10 mouse cellular contexts compared by ENCODE assay signal in genomic region chr8:78634523-78635240, GRCm38 (mm10).
DNase-seq lines count a peak whose midpoint lies in the region; ATAC-seq and TF ChIP-seq lines count a peak whose summit lies in the region.
"Had no signal": no experiment of that assay in that cellular context is flagged by ENCODE, and none has a peak within 500 bp of the region (broad histone marks: within the 10 kb centered on the region; RNA-seq: fewer than 3 reads in every experiment).

No protein-coding gene starts in this region.

- no peak overlapping the region for H3K4me2 ChIP-seq in kidney, postnatal 0 days (ENCODE audit: low read length)
- peak overlapping the region; percentile 24 for H3K4me2 ChIP-seq in forebrain, embryonic 12.5 days
- H3K4me2 ChIP-seq in hindbrain, embryonic 11.5 days (replicated peaks; ENCODE audit: low read depth, low read length): no peak overlapping the region
- H3K4me2 ChIP-seq in midbrain, embryonic 15.5 days: peak overlapping the region; percentile 39

- H3K9ac ChIP-seq in kidney, postnatal 0 days (ENCODE audit: low read depth, low read length): no peak overlapping the region
- no peak overlapping the region for H3K9ac ChIP-seq in forebrain, embryonic 12.5 days
- H3K9ac ChIP-seq in hindbrain, embryonic 11.5 days (ENCODE audit: low read depth, low read length): no peak overlapping the region
- no peak overlapping the region for H3K9ac ChIP-seq in midbrain, embryonic 15.5 days

- no peaks in the 10 kb centered on the region for H3K9me3 ChIP-seq in kidney, postnatal 0 days (replicated peaks; ENCODE audit: low read length)
- H3K9me3 ChIP-seq in forebrain, embryonic 12.5 days: no peaks in the 10 kb centered on the region
- no peaks in the 10 kb centered on the region for H3K9me3 ChIP-seq in hindbrain, embryonic 11.5 days (ENCODE audit: control insufficient read depth, low read length)
- H3K9me3 ChIP-seq in midbrain, embryonic 15.5 days: no peaks in the 10 kb centered on the region

- 0 out of 2 replicates have a peak, but pooled peaks cover 6% of the 10 kb centered on the region for H3K4me1 ChIP-seq in kidney, postnatal 0 days (replicated peaks; ENCODE audit: insufficient read depth, low read length)
- H3K4me1 ChIP-seq in forebrain, embryonic 12.5 days: peaks cover 28% of the 10 kb centered on the region
- 0 out of 2 replicates have a peak, but pooled peaks cover 2% of the 10 kb centered on the region for H3K4me1 ChIP-seq in hindbrain, embryonic 11.5 days (replicated peaks; ENCODE audit: control insufficient read depth, insufficient read depth, low read length)
- H3K4me1 ChIP-seq in midbrain, embryonic 15.5 days: peaks cover 25% of the 10 kb centered on the region; the same call in 1 of the 2 replicates

- TF ChIP-seq CTCF in kidney, postnatal 0 days (IDR thresholded peaks at IDR 0.05; ENCODE audit: low read depth): no peak

- H3K4me3 ChIP-seq in kidney, postnatal 0 days (replicated peaks; ENCODE audit: low read depth, low read length): no peak overlapping the region
- no peak overlapping the region for H3K4me3 ChIP-seq in forebrain, embryonic 12.5 days (replicated peaks)
- no peak overlapping the region for H3K4me3 ChIP-seq in hindbrain, embryonic 11.5 days (ENCODE audit: low read depth, low read length)
- H3K4me3 ChIP-seq in midbrain, embryonic 15.5 days: 0 out of 2 replicates have a peak overlapping the region, but pooled peaks have one; percentile 13
- H3K4me3 ChIP-seq: heart, adult 2 months had no signal

- H3K27ac ChIP-seq in kidney, postnatal 0 days: 0 out of 2 replicates have a peak overlapping the region, but pooled peaks have one; percentile 32
- H3K27ac ChIP-seq in forebrain, embryonic 12.5 days: peak overlapping the region; percentile 67; the same call in 1 of the 2 replicates
- peak overlapping the region; percentile 30 for H3K27ac ChIP-seq in hindbrain, embryonic 11.5 days (ENCODE audit: low read depth, low read length)
- 0 out of 2 replicates have a peak overlapping the region, but pooled peaks have one; percentile 11 for H3K27ac ChIP-seq in midbrain, embryonic 15.5 days
- H3K27ac ChIP-seq: heart, adult 2 months had no signal

- DNase-seq in kidney, postnatal 0 days (ENCODE audit: low spot score): peak; percentile 68
- no peak for DNase-seq in kidney, adult 11 months
- DNase-seq in hindbrain, embryonic 11.5 days (ENCODE audit: low spot score): peak; percentile 47
- no peak for DNase-seq in spleen, postnatal 36 days (ENCODE audit: low spot score in 2 of 2)
- DNase-seq in adrenal gland, adult (ENCODE audit: inconsistent age in 2 of 2, low spot score in 1 of 2): no peak
- no peak for DNase-seq in cerebellum, postnatal 25 days
- DNase-seq: cerebellum, adult 18-20 months; heart, adult 2 months had no signal

- no peaks in the 10 kb centered on the region for H3K36me3 ChIP-seq in kidney, postnatal 0 days (ENCODE audit: insufficient read depth, low read length)
- H3K36me3 ChIP-seq in forebrain, embryonic 12.5 days (replicated peaks): no peaks in the 10 kb centered on the region
- H3K36me3 ChIP-seq in hindbrain, embryonic 11.5 days (ENCODE audit: control insufficient read depth, insufficient read depth, low read length): no peaks in the 10 kb centered on the region
- H3K36me3 ChIP-seq in midbrain, embryonic 15.5 days (replicated peaks): no peaks in the 10 kb centered on the region

- no peaks in the 10 kb centered on the region for H3K27me3 ChIP-seq in kidney, postnatal 0 days (ENCODE audit: insufficient read depth, low read length)
- H3K27me3 ChIP-seq in forebrain, embryonic 12.5 days: no peaks in the 10 kb centered on the region
- H3K27me3 ChIP-seq in hindbrain, embryonic 11.5 days (ENCODE audit: control insufficient read depth, insufficient read depth, low read length): no peaks in the 10 kb centered on the region
- H3K27me3 ChIP-seq in midbrain, embryonic 15.5 days (replicated peaks): no peaks in the 10 kb centered on the region

- no peak for ATAC-seq in kidney, postnatal 0 days (replicated peaks; ENCODE audit: low FRiP score, low read depth)
- ATAC-seq in forebrain, embryonic 12.5 days (ENCODE audit: low FRiP score): peak; percentile 87
- peak; percentile 79 for ATAC-seq in hindbrain, embryonic 11.5 days (ENCODE audit: low FRiP score)
- peak; percentile 77 for ATAC-seq in midbrain, embryonic 15.5 days (replicated peaks)

- WGBS in kidney, postnatal 0 days: 44% methylated on average over 17 of the region's 17 CpGs
- WGBS in forebrain, embryonic 12.5 days: 41% methylated on average over 17 of the region's 17 CpGs
- 56% methylated on average over 17 of the region's 17 CpGs for WGBS in hindbrain, embryonic 11.5 days
- WGBS in midbrain, embryonic 15.5 days: 25% methylated on average over 17 of the region's 17 CpGs

Comparison
In these comparisons a context has a peak if more than half of its experiments do, and no peak if none do; other contexts are left out.
1. DNase-seq: peak in kidney, postnatal 0 days (single experiment) and hindbrain, embryonic 11.5 days (single experiment); none in kidney, adult 11 months (single experiment), spleen, postnatal 36 days (0 of 2), adrenal gland, adult (0 of 2) and cerebellum, postnatal 25 days (0 of 2).
2. H3K27ac ChIP-seq: peak in every context shown above with its lines; median percentile 67 in forebrain, embryonic 12.5 days; 32 in kidney, postnatal 0 days; 30 in hindbrain, embryonic 11.5 days; 11 in midbrain, embryonic 15.5 days.
3. H3K4me2 ChIP-seq: peak in forebrain, embryonic 12.5 days (single experiment) and midbrain, embryonic 15.5 days (single experiment); none in kidney, postnatal 0 days (single experiment) and hindbrain, embryonic 11.5 days (single experiment).